Mouse (Mus musculus) layer of hippocampus, adult 2 months (tissue): Measurements from ENCODE around the gene Snx4. TPM values are rescaled to one million over a fixed set of nuclear protein-coding genes. Genes with fewer than 3 reads are reported as not detected.
"Not testable (repeated sequence)": the region's sequence is repeated elsewhere in the genome, so short reads cannot be mapped to it uniquely, and the experiment has no call there.

Experiments
- DNase-seq, 2 experiments: peaks; one replicate each; pipeline ENCODE4 v3.0.0; 2022; ENCODE audit warnings: low spot score in 2 of 2
- H3K27ac ChIP-seq: fragments of 200-600 bp; 2 replicates; pipeline ENCODE4 v1.8.1; 2022
- H3K4me3 ChIP-seq: fragments of 200-600 bp; 2 replicates; pipeline ENCODE4 v1.8.1; 2022; ENCODE audit warnings: mild to moderate bottlenecking
- CTCF ChIP-seq: fragments of 200-600 bp; conservative IDR thresholded peaks from 2 replicates; pipeline ENCODE4 v1.8.1; 2022; ENCODE audit warnings: antibody characterized with exemption, mild to moderate bottlenecking, moderate library complexity
- long read RNA-seq, 2 experiments: library from polyadenylated mRNA; stranded (forward); transcript quantifications; one replicate each; pipeline ENCODE4 v2.0.0; 2021; ENCODE audit warnings: borderline mapping rate in 2 of 2
- total RNA-seq, 2 experiments: library from RNA; stranded (reverse); gene quantifications; 2 replicates each; pipeline ENCODE4 v1.2.3; 2021

The Snx4 gene
- 10 to 100 TPM; 29.8 to 32.8 TPM for total RNA-seq
- long read RNA-seq, experiment 1, transcript Snx4-201 (14 exons, 3,161 nt), result major isoform, 34 of 43 reads
- long read RNA-seq, experiment 1, partial matches to known transcripts, result 4 of 43 reads
- long read RNA-seq, experiment 1, other reads (novel, unspliced or antisense), result 5 of 43 reads
- long read RNA-seq, experiment 2, transcript Snx4-201 (14 exons, 3,161 nt), result major isoform, 42 of 54 reads
- long read RNA-seq, experiment 2, partial matches to known transcripts, result 4 of 54 reads
- long read RNA-seq, experiment 2, other reads (novel, unspliced or antisense), result 8 of 54 reads

- DNase-seq, result peak; percentile 90 to 91
- no peak for TF ChIP-seq CTCF
These were observed at the start of gene Snx4 for GRCm38 (mm10) chr16:33251194-33252051. Gene Snx4 (plus strand): TSS chr16:33251442.

GRCm38 (mm10) chr16:33210812-33211211 is 40.4 kb upstream of the Snx4 start:
- Histone ChIP-seq H3K4me3 (no peak overlapping the region), H3K27ac (no peak overlapping the region)
- no peak for DNase-seq
- TF ChIP-seq CTCF, result peak; percentile 48

More at GRCm38 (mm10) chr16:33251194-33252051, at the start of gene Snx4:
- H3K27ac ChIP-seq, result peak within 1 kb of the TSS; percentile 90
- H3K4me3 ChIP-seq, result peak within 1 kb of the TSS; percentile 89

- TF ChIP-seq CTCF, result no peak
- no peak for DNase-seq
- Histone ChIP-seq H3K27ac (peak overlapping the region; percentile 73), H3K4me3 (peak overlapping the region; percentile 13; the same call in 1 of the 2 replicates)
These were observed 34.8 kb upstream of the Snx4 start for GRCm38 (mm10) chr16:33216313-33217003.

GRCm38 (mm10) chr16:33217553-33218085 is 33.6 kb upstream of the Snx4 start:
- DNase-seq, H3K4me3 ChIP-seq: not testable (repeated sequence)
- peak overlapping the region; percentile 50; the same call in 1 of the 2 replicates for H3K27ac ChIP-seq

GRCm38 (mm10) chr16:33222482-33222881 is 28.8 kb upstream of the Snx4 start:
- TF ChIP-seq CTCF, result no peak
- DNase-seq, result no peak
- Histone ChIP-seq H3K4me3 (no peak overlapping the region), H3K27ac (no peak overlapping the region)

GRCm38 (mm10) chr16:33224381-33224780 is 26.9 kb upstream of the Snx4 start:
- no peak overlapping the region for H3K4me3 ChIP-seq
- no peak overlapping the region for H3K27ac ChIP-seq
- no peak for TF ChIP-seq CTCF
- no peak for DNase-seq

- Histone ChIP-seq H3K4me3 (no peak overlapping the region), H3K27ac (peak overlapping the region; percentile 43; the same call in 1 of the 2 replicates)
- no peak for DNase-seq
- TF ChIP-seq CTCF, result no peak
These were observed 17.1 kb upstream of the Snx4 start for GRCm38 (mm10) chr16:33234128-33234527.

- peak overlapping the region; percentile 36 for H3K27ac ChIP-seq
- no peak for DNase-seq
- TF ChIP-seq CTCF, result no peak
- H3K4me3 ChIP-seq, result no peak overlapping the region
These were observed 15.1 kb upstream of the Snx4 start for GRCm38 (mm10) chr16:33236151-33236550.

- H3K4me3 ChIP-seq, result no peak overlapping the region
- no peak for TF ChIP-seq CTCF
- no peak overlapping the region for H3K27ac ChIP-seq
- no peak for DNase-seq
These were observed 11.9 kb upstream of the Snx4 start for GRCm38 (mm10) chr16:33239305-33239704.

- Histone ChIP-seq H3K27ac (no peak overlapping the region), H3K4me3 (no peak overlapping the region)
- no peak for DNase-seq
- no peak for TF ChIP-seq CTCF
These were observed 9.2 kb upstream of the Snx4 start for GRCm38 (mm10) chr16:33242046-33242445.

GRCm38 (mm10) chr16:33244136-33244691 is 7.0 kb upstream of the Snx4 start:
- peak; percentile 59 for TF ChIP-seq CTCF
- no peak overlapping the region for H3K4me3 ChIP-seq
- no peak overlapping the region for H3K27ac ChIP-seq
- no peak for DNase-seq

GRCm38 (mm10) chr16:33244933-33245470 is 6.2 kb upstream of the Snx4 start:
- no peak for TF ChIP-seq CTCF
- H3K4me3 ChIP-seq, result no peak overlapping the region
- no peak overlapping the region for H3K27ac ChIP-seq
- peak; percentile 15 to 18 for DNase-seq
